ENCODE assay signal across 9 mouse cellular contexts in the genomic region with DNA sequence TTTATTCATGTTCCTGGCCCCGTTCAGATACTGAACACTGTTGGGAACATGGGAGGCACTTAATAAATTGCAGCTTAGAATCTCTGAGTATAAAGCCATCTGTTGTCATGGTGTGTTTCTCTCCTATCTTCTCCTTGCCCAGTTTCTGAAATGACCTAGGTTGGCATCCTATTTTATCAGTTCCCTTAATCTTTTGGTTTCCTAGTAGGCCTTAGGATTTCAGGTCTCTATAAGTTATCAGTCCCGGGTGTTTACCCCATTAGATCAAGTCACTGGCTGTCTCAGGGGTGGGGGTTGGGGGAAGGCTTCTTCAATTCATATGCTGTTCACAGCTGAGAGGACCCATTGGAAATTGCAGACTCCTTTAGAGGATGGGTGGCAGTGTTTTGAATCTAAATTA. TPM values are rescaled to one million over a fixed set of nuclear protein-coding genes. Genes with fewer than 3 reads are reported as not detected.
A peak's percentile ranks its signal among the peaks of the same experiment; 100 is the strongest.
DNase-seq lines count a peak whose midpoint lies in the region; ATAC-seq and TF ChIP-seq lines count a peak whose summit lies in the region.
"Had no signal": no experiment of that assay in that cellular context is flagged by ENCODE, and none has a peak within 500 bp of the region (broad histone marks: within the 10 kb centered on the region; RNA-seq: fewer than 3 reads in every experiment).

No protein-coding gene starts in this region.

- H3K4me1 ChIP-seq in heart, embryonic 12.5 days (replicated peaks), result peaks cover 11% of the 10 kb centered on the region
- H3K4me1 ChIP-seq in bone marrow macrophage, adult 2 months (ENCODE audit: control insufficient read depth, insufficient read depth, low read length), result peaks cover 10% of the 10 kb centered on the region
- H3K4me1 ChIP-seq in hindbrain, embryonic 14.5 days (replicated peaks; ENCODE audit: control insufficient read depth, insufficient read depth, low read length), result peaks cover 14% of the 10 kb centered on the region
- peaks cover 10% of the 10 kb centered on the region for H3K4me1 ChIP-seq in midbrain, embryonic 11.5 days (ENCODE audit: control insufficient read depth, insufficient read depth, low read length)

- peak overlapping the region; percentile 90 for H3K9ac ChIP-seq in heart, embryonic 12.5 days
- peak overlapping the region; percentile 92 for H3K9ac ChIP-seq in hindbrain, embryonic 14.5 days
- H3K9ac ChIP-seq in midbrain, embryonic 11.5 days (ENCODE audit: low read length), result peak overlapping the region; percentile 84

- DNase-seq in heart, adult 11 months, result no peak
- no peak for DNase-seq in hindbrain, embryonic 14.5 days (ENCODE audit: low spot score)
- no peak for DNase-seq in midbrain, embryonic 11.5 days (ENCODE audit: low spot score, missing footprints)
- DNase-seq in right cerebral cortex, postnatal 10 days (ENCODE audit: low spot score in 2 of 2), result no peak
- DNase-seq in urinary bladder, postnatal 25 days (ENCODE audit: low spot score), result no peak

- no peak for TF ChIP-seq POLR2A in bone marrow macrophage, adult 2 months (IDR thresholded peaks at IDR 0.05; ENCODE audit: borderline replicate concordance, low read depth, low read length)

- 59% methylated on average over 2 of the region's 2 CpGs for WGBS in heart, embryonic 12.5 days
- 90% methylated on average over 2 of the region's 2 CpGs for WGBS in hindbrain, embryonic 14.5 days
- whole genome bisulfite sequencing in midbrain, embryonic 11.5 days, result 84% methylated on average over 2 of the region's 2 CpGs

- peak overlapping the region; percentile 86 for H3K4me3 ChIP-seq in heart, embryonic 12.5 days
- H3K4me3 ChIP-seq in bone marrow macrophage, adult 2 months (ENCODE audit: insufficient read depth, low read length), result peak overlapping the region; percentile 87
- peak overlapping the region; percentile 82 for H3K4me3 ChIP-seq in hindbrain, embryonic 14.5 days (replicated peaks; ENCODE audit: low read length)
- H3K4me3 ChIP-seq in midbrain, embryonic 11.5 days (ENCODE audit: low read depth, low read length), result peak overlapping the region; percentile 85

- TF ChIP-seq CTCF in bone marrow macrophage, adult 2 months (IDR thresholded peaks at IDR 0.05; ENCODE audit: low read depth, low read length), result no peak

- peak overlapping the region; percentile 94 for H3K4me2 ChIP-seq in heart, embryonic 12.5 days
- H3K4me2 ChIP-seq in hindbrain, embryonic 14.5 days (replicated peaks), result peak overlapping the region; percentile 89
- H3K4me2 ChIP-seq in midbrain, embryonic 11.5 days, result peak overlapping the region; percentile 92

- H3K27me3 ChIP-seq in heart, embryonic 12.5 days (replicated peaks), result no peaks in the 10 kb centered on the region
- no peaks in the 10 kb centered on the region for H3K27me3 ChIP-seq in hindbrain, embryonic 14.5 days (ENCODE audit: control insufficient read depth, insufficient read depth, low read length)
- H3K27me3 ChIP-seq in midbrain, embryonic 11.5 days (ENCODE audit: control insufficient read depth, insufficient read depth, low read length), result no peaks in the 10 kb centered on the region

- peaks cover 3% of the 10 kb centered on the region; the same call in 1 of the 2 replicates for H3K9me3 ChIP-seq in heart, embryonic 12.5 days (replicated peaks)
- H3K9me3 ChIP-seq in hindbrain, embryonic 14.5 days (ENCODE audit: control insufficient read depth, low read length), result no peaks in the 10 kb centered on the region
- no peaks in the 10 kb centered on the region for H3K9me3 ChIP-seq in midbrain, embryonic 11.5 days (ENCODE audit: control insufficient read depth, low read length)

- H3K36me3 ChIP-seq in heart, embryonic 12.5 days, result peaks cover 18% of the 10 kb centered on the region
- H3K36me3 ChIP-seq in hindbrain, embryonic 14.5 days (replicated peaks; ENCODE audit: control insufficient read depth, insufficient read depth), result peaks cover 8% of the 10 kb centered on the region; the same call in 1 of the 2 replicates
- H3K36me3 ChIP-seq in midbrain, embryonic 11.5 days (ENCODE audit: control insufficient read depth, insufficient read depth, low read length), result no peaks in the 10 kb centered on the region

- ATAC-seq in heart, embryonic 12.5 days (ENCODE audit: insufficient number of reproducible peaks, low FRiP score), result no peak
- ATAC-seq in hindbrain, embryonic 14.5 days (ENCODE audit: low FRiP score), result no peak
- no peak for ATAC-seq in midbrain, embryonic 11.5 days (ENCODE audit: low FRiP score)
- no peak for ATAC-seq in activated CD4-positive, CD25-positive, alpha-beta regulatory T cell, adult 4 months

- H3K27ac ChIP-seq in heart, embryonic 12.5 days (ENCODE audit: poor library complexity, severe bottlenecking), result no peak overlapping the region
- no peak overlapping the region for H3K27ac ChIP-seq in bone marrow macrophage, adult 2 months (ENCODE audit: insufficient read depth, low read depth, low read length)
- no peak overlapping the region for H3K27ac ChIP-seq in hindbrain, embryonic 14.5 days
- no peak overlapping the region for H3K27ac ChIP-seq in midbrain, embryonic 11.5 days (ENCODE audit: low read depth, low read length)

RNA-seq across cellular contexts. Expression of gene Kpna7, which starts 1.0 kb away (rescaled TPM):
- not detected in 2 replicates for polyA plus RNA-seq in heart, embryonic 12.5 days (2016; fragmentation: Nextera tagmentation; extraction: Ambion mirVana)
- polyA plus RNA-seq in bone marrow macrophage, adult 2 months (2012; ENCODE audit: insufficient read depth, insufficient read length, missing spikeins), result not detected in 2 replicates
- polyA plus RNA-seq in hindbrain, embryonic 14.5 days (2014; fragmentation: Nextera tagmentation; extraction: Ambion mirVana), result not detected in 2 replicates
- not detected in 2 replicates for polyA plus RNA-seq in midbrain, embryonic 11.5 days (2014; fragmentation: Nextera tagmentation; extraction: Ambion mirVana)
- not detected for polyA plus RNA-seq in activated CD4-positive, CD25-positive, alpha-beta regulatory T cell, adult 4 months (2017; shearing (Covaris generic))
- polyA plus RNA-seq: spleen, adult 2 months had no signal

RNA-seq across cellular contexts. Expression of gene Arpc1a, which starts 1.2 kb away (rescaled TPM):
- 101 and 105 TPM in 2 replicates for polyA plus RNA-seq in heart, embryonic 12.5 days (2016; fragmentation: Nextera tagmentation; extraction: Ambion mirVana)
- polyA plus RNA-seq in bone marrow macrophage, adult 2 months (2012; ENCODE audit: insufficient read depth, insufficient read length, missing spikeins), result 78.6 and 92.3 TPM in 2 replicates
- 245 and 252 TPM in 2 replicates for polyA plus RNA-seq in hindbrain, embryonic 14.5 days (2014; fragmentation: Nextera tagmentation; extraction: Ambion mirVana)
- 179 and 183 TPM in 2 replicates for polyA plus RNA-seq in midbrain, embryonic 11.5 days (2014; fragmentation: Nextera tagmentation; extraction: Ambion mirVana)
- polyA plus RNA-seq in activated CD4-positive, CD25-positive, alpha-beta regulatory T cell, adult 4 months (2017; shearing (Covaris generic)), result 10 to 100 TPM; 84.8 to 96.6 TPM

RNA-seq across cellular contexts. Expression of gene Arpc1b, which starts 29.2 kb away (rescaled TPM):
- 187 and 192 TPM in 2 replicates for polyA plus RNA-seq in heart, embryonic 12.5 days (2016; fragmentation: Nextera tagmentation; extraction: Ambion mirVana)
- polyA plus RNA-seq in bone marrow macrophage, adult 2 months (2012; ENCODE audit: insufficient read depth, insufficient read length, missing spikeins), result 829 and 891 TPM in 2 replicates
- polyA plus RNA-seq in hindbrain, embryonic 14.5 days (2014; fragmentation: Nextera tagmentation; extraction: Ambion mirVana), result 44.2 and 51.8 TPM in 2 replicates
- polyA plus RNA-seq in midbrain, embryonic 11.5 days (2014; fragmentation: Nextera tagmentation; extraction: Ambion mirVana), result 44.3 and 48.3 TPM in 2 replicates
- polyA plus RNA-seq in activated CD4-positive, CD25-positive, alpha-beta regulatory T cell, adult 4 months (2017; shearing (Covaris generic)), result 1,000 to 10,000 TPM in 1 of 2 experiments, 100 to 1,000 TPM in 1; 727 to 1,112 TPM

RNA-seq across cellular contexts. Expression of gene 1700018F24Rik, which starts 42.0 kb away (rescaled TPM):
- polyA plus RNA-seq in heart, embryonic 12.5 days (2016; fragmentation: Nextera tagmentation; extraction: Ambion mirVana), result not detected in 2 replicates
- not detected in 2 replicates for polyA plus RNA-seq in bone marrow macrophage, adult 2 months (2012; ENCODE audit: insufficient read depth, insufficient read length, missing spikeins)
- not detected in 2 replicates for polyA plus RNA-seq in hindbrain, embryonic 14.5 days (2014; fragmentation: Nextera tagmentation; extraction: Ambion mirVana)
- polyA plus RNA-seq in midbrain, embryonic 11.5 days (2014; fragmentation: Nextera tagmentation; extraction: Ambion mirVana), result not detected in 2 replicates
- not detected for polyA plus RNA-seq in activated CD4-positive, CD25-positive, alpha-beta regulatory T cell, adult 4 months (2017; shearing (Covaris generic))
- polyA plus RNA-seq: spleen, adult 2 months had no signal

RNA-seq across cellular contexts. Expression of gene Gm4871, which starts 52.3 kb away (rescaled TPM):
- not detected in 2 replicates for polyA plus RNA-seq in heart, embryonic 12.5 days (2016; fragmentation: Nextera tagmentation; extraction: Ambion mirVana)
- not detected in 2 replicates for polyA plus RNA-seq in bone marrow macrophage, adult 2 months (2012; ENCODE audit: insufficient read depth, insufficient read length, missing spikeins)
- polyA plus RNA-seq in hindbrain, embryonic 14.5 days (2014; fragmentation: Nextera tagmentation; extraction: Ambion mirVana), result not detected in 2 replicates
- not detected in 2 replicates for polyA plus RNA-seq in midbrain, embryonic 11.5 days (2014; fragmentation: Nextera tagmentation; extraction: Ambion mirVana)
- polyA plus RNA-seq in activated CD4-positive, CD25-positive, alpha-beta regulatory T cell, adult 4 months (2017; shearing (Covaris generic)), result not detected
- polyA plus RNA-seq: spleen, adult 2 months had no signal
